Mouse (Mus musculus) stomach, embryonic 14.5 days (tissue): Measurements from ENCODE around the gene Ndufaf2. TPM values are rescaled to one million over a fixed set of nuclear protein-coding genes. Genes with fewer than 3 reads are reported as not detected.
A peak's percentile ranks its signal among the peaks of the same experiment; 100 is the strongest.

Source experiments
- ATAC-seq: fragments of 200-750 bp; cut with Nextera tagmentation; 2 replicates; pipeline ENCODE4 v1.8.0; 2017; ENCODE audit warnings: low read depth, moderate TSS enrichment; ENCODE audit not compliant: insufficient number of reproducible peaks, insufficient read depth, low FRiP score
- H3K27ac ChIP-seq: fragments of 300-500 bp; sonication (generic); 2 replicates; pipeline ENCODE4 v1.5.1; 2014; ENCODE audit warnings: mild to moderate bottlenecking, low read length, moderate library complexity, mixed read lengths
- H3K27me3 ChIP-seq: fragments of 300-500 bp; sonication (generic); 2 replicates; pipeline ENCODE4 v1.6.1; 2014; ENCODE audit warnings: low read length, control low read depth, mixed read lengths; ENCODE audit not compliant: control insufficient read depth, insufficient read depth
- H3K36me3 ChIP-seq: fragments of 300-500 bp; sonication (generic); 2 replicates; pipeline ENCODE4 v1.6.1; 2014; ENCODE audit warnings: mild to moderate bottlenecking, control low read depth, low read length, moderate library complexity, mixed read lengths; ENCODE audit not compliant: control insufficient read depth, insufficient read depth
- H3K4me1 ChIP-seq: fragments of 300-500 bp; sonication (generic); 2 replicates; pipeline ENCODE4 v1.6.1; 2014; ENCODE audit warnings: low read length, control low read depth, mixed read lengths; ENCODE audit not compliant: control insufficient read depth, insufficient read depth
- H3K4me2 ChIP-seq: fragments of 300-500 bp; sonication (generic); replicated peaks from 2 replicates; pipeline ENCODE4 v1.6.1; 2014; ENCODE audit warnings: low read depth, low read length, control low read depth
- H3K4me3 ChIP-seq: fragments of 300-500 bp; sonication (generic); 2 replicates; pipeline ENCODE4 v1.5.1; 2014; ENCODE audit warnings: low read depth, low read length, control low read depth
- H3K9ac ChIP-seq: fragments of 300-500 bp; sonication (generic); replicated peaks from 2 replicates; pipeline ENCODE4 v1.6.1; 2014; ENCODE audit warnings: low read depth, mild to moderate bottlenecking, control low read depth, low read length, moderate library complexity, mixed read lengths
- H3K9me3 ChIP-seq: fragments of 300-500 bp; sonication (generic); 2 replicates; pipeline ENCODE4 v1.6.1; 2016; ENCODE audit warnings: low read depth, low read length, control low read depth; ENCODE audit not compliant: control insufficient read depth
- WGBS: fragments of 180-500 bp; shearing (Covaris S2); extraction: QIAGEN DNeasy Blood & Tissue Kit; methylation state at CpG from one replicate; pipeline ENCODE4 v1.1.7; 2014; 5-methylcytosine and 5-hydroxymethylcytosine counted together
- polyA plus RNA-seq: library from polyadenylated mRNA; unstranded; fragments of >200 nt; fragmentation: Nextera tagmentation; extraction: Ambion mirVana; gene quantifications from 2 replicates; pipeline ENCODE4 v1.2.1, GENCODE M21; 2014

Gene Ndufaf2
- polyA plus RNA-seq, 1 experiment from 2014 or later: 80.7 TPM

GRCm38 (mm10) chr13:108130737-108131136, 27.7 kb downstream of the Ndufaf2 start:
- Histone ChIP-seq H3K4me2 (no peak overlapping the region), H3K9me3 (no peaks in the 10 kb centered on the region), H3K4me1 (no peaks in the 10 kb centered on the region), H3K36me3 (no peaks in the 10 kb centered on the region), H3K4me3 (no peak overlapping the region), H3K9ac (no peak overlapping the region), H3K27me3 (no peaks in the 10 kb centered on the region), H3K27ac (no peak overlapping the region)
- ATAC-seq: no peak
- WGBS: 89% methylated on average over 5 of the region's 5 CpGs

GRCm38 (mm10) chr13:108129070-108129469, 29.4 kb downstream of the Ndufaf2 start:
- 68% methylated on average over 7 of the region's 7 CpGs for WGBS
- no peak for ATAC-seq

GRCm38 (mm10) chr13:108127883-108128282, 30.5 kb downstream of the Ndufaf2 start:
- 33% methylated on average over 1 of the region's 1 CpGs for WGBS
- no peaks in the 10 kb centered on the region for H3K9me3 ChIP-seq
- H3K9ac ChIP-seq: no peak overlapping the region
- no peaks in the 10 kb centered on the region for H3K27me3 ChIP-seq
- H3K36me3 ChIP-seq: no peaks in the 10 kb centered on the region
- no peak overlapping the region for H3K4me2 ChIP-seq
- ATAC-seq: no peak
- H3K4me3 ChIP-seq: no peak overlapping the region
- H3K4me1 ChIP-seq: no peaks in the 10 kb centered on the region
- H3K27ac ChIP-seq: no peak overlapping the region

More at GRCm38 (mm10) chr13:108129070-108129469, 29.4 kb downstream of the Ndufaf2 start:
- no peaks in the 10 kb centered on the region for H3K27me3 ChIP-seq
- no peaks in the 10 kb centered on the region for H3K4me1 ChIP-seq
- H3K9me3 ChIP-seq: no peaks in the 10 kb centered on the region
- no peaks in the 10 kb centered on the region for H3K36me3 ChIP-seq
- no peak overlapping the region for H3K4me2 ChIP-seq
- H3K9ac ChIP-seq: no peak overlapping the region
- H3K27ac ChIP-seq: no peak overlapping the region
- H3K4me3 ChIP-seq: no peak overlapping the region

- no peak overlapping the region for H3K9ac ChIP-seq
- H3K4me2 ChIP-seq: no peak overlapping the region
- H3K9me3 ChIP-seq: no peaks in the 10 kb centered on the region
- no peaks in the 10 kb centered on the region for H3K27me3 ChIP-seq
- ATAC-seq: no peak
- H3K4me1 ChIP-seq: no peaks in the 10 kb centered on the region
- H3K27ac ChIP-seq: no peak overlapping the region
- no peak overlapping the region for H3K4me3 ChIP-seq
- no peaks in the 10 kb centered on the region for H3K36me3 ChIP-seq
- WGBS: 7% methylated on average over 1 of the region's 1 CpGs
These were observed 31.3 kb downstream of the Ndufaf2 start for GRCm38 (mm10) chr13:108127130-108127529.

- H3K36me3 ChIP-seq: no peaks in the 10 kb centered on the region
- ATAC-seq: no peak
- WGBS: 87% methylated on average over 2 of the region's 2 CpGs
- no peaks in the 10 kb centered on the region for H3K4me1 ChIP-seq
- no peak overlapping the region for H3K4me2 ChIP-seq
- no peaks in the 10 kb centered on the region for H3K27me3 ChIP-seq
- H3K9ac ChIP-seq: no peak overlapping the region
- H3K9me3 ChIP-seq: no peaks in the 10 kb centered on the region
- H3K4me3 ChIP-seq: no peak overlapping the region
- H3K27ac ChIP-seq: no peak overlapping the region
These were observed 32.2 kb downstream of the Ndufaf2 start for GRCm38 (mm10) chr13:108126246-108126645.

- no peak for ATAC-seq
- Histone ChIP-seq H3K9me3 (no peaks in the 10 kb centered on the region), H3K4me2 (no peak overlapping the region), H3K27me3 (no peaks in the 10 kb centered on the region), H3K36me3 (no peaks in the 10 kb centered on the region), H3K27ac (no peak overlapping the region), H3K9ac (no peak overlapping the region), H3K4me3 (no peak overlapping the region), H3K4me1 (no peaks in the 10 kb centered on the region)
- WGBS: 80% methylated on average over 11 of the region's 11 CpGs
These were observed 34.3 kb downstream of the Ndufaf2 start for GRCm38 (mm10) chr13:108124096-108124495.

- H3K4me3 ChIP-seq: no peak overlapping the region
- no peaks in the 10 kb centered on the region for H3K4me1 ChIP-seq
- no peaks in the 10 kb centered on the region for H3K36me3 ChIP-seq
- no peak overlapping the region for H3K4me2 ChIP-seq
- no peak overlapping the region for H3K27ac ChIP-seq
- no peak for ATAC-seq
- 53% methylated on average over 15 of the region's 15 CpGs for WGBS
- no peaks in the 10 kb centered on the region for H3K27me3 ChIP-seq
- H3K9ac ChIP-seq: no peak overlapping the region
- no peaks in the 10 kb centered on the region for H3K9me3 ChIP-seq
These were observed 35.2 kb downstream of the Ndufaf2 start for GRCm38 (mm10) chr13:108123109-108123723.

GRCm38 (mm10) chr13:108119411-108120310, 38.8 kb downstream of the Ndufaf2 start:
- no peaks in the 10 kb centered on the region for H3K27me3 ChIP-seq
- H3K36me3 ChIP-seq: no peaks in the 10 kb centered on the region
- no peaks in the 10 kb centered on the region for H3K9me3 ChIP-seq
- no peak overlapping the region for H3K4me2 ChIP-seq
- H3K9ac ChIP-seq: no peak overlapping the region
- no peaks in the 10 kb centered on the region; the same call in 1 of the 2 replicates for H3K4me1 ChIP-seq
- no peak overlapping the region for H3K4me3 ChIP-seq
- ATAC-seq: peak; percentile 18; the same call in 1 of the 2 replicates
- WGBS: 51% methylated on average over 9 of the region's 9 CpGs
- no peak overlapping the region for H3K27ac ChIP-seq
